Mouse (Mus musculus): Measurements from ENCODE around the gene Serpina1f. TPM values are rescaled to one million over a fixed set of nuclear protein-coding genes. Genes with fewer than 3 reads are reported as not detected.
"Not testable (repeated sequence)": the region's sequence is repeated elsewhere in the genome, so short reads cannot be mapped to it uniquely, and the experiment has no call there.

Serpina1f gene
- polyA plus RNA-seq, 1 experiment, result 214 TPM

DNA sequence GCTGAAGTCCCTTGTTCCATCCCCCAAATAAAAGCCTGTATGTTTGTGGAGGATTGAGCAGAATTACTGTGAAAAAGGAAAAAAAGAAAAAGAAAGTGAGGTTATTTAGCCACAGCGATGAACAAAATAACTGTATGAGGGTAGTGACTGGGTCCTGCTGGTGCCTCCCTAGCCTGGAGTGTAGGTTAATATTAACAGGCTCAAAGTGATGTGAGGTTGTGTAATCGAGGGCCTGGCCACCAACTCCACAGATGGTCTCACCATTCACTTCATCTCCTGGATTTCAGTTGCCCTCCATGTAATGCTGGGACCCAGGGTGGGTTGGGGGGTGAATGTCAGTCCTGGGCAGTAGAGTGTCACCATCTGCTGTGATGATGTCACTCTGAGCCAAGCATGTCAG, 13.6 kb downstream of the Serpina1f start:
- TF ChIP-seq POLR2A (IDR thresholded peaks at IDR 0.05; ENCODE audit: low read depth, low read length) (no peak), CTCF (conservative IDR thresholded peaks at IDR 0.05; ENCODE audit: insufficient read depth, insufficient read length, low read depth, low read length) (no peak)
- 29% methylated on average over 2 of the region's 2 CpGs for WGBS
- DNase-seq, result peak; percentile 47

DNA sequence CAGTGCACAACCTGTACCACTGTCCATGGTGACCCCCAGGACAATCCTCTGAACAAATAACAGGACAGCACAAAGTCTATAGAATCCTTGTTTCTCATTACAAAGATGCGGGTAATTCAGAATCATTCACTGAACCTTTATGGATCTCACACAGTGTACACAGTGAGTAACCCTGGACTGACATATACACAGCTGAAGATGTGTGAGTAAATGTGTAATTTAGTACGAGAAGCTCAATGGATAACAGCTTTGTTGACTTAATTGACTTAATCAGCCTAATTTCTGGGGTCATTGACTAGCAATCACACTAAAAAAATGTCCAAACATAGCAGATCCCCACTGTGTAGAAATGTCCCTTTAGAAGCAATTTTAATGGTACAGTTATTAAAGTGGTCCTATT, 14.2 kb downstream of the Serpina1f start:
- Histone ChIP-seq H3K27me3 (replicated peaks; ENCODE audit: control insufficient read depth, insufficient read depth, low read length) (no peaks in the 10 kb centered on the region), H3K4me3 (ENCODE audit: insufficient read depth, low read depth, low read length) (no peak overlapping the region), H3K4me1 (ENCODE audit: control insufficient read depth, insufficient read depth, low read length) (no peaks in the 10 kb centered on the region; the same call in 1 of the 2 replicates), H3K36me3 (ENCODE audit: control insufficient read depth, insufficient read depth, low read length) (no peaks in the 10 kb centered on the region), H3K27ac (ENCODE audit: insufficient read depth, low read depth, low read length) (no peak overlapping the region)
- DNase-seq, result no peak
- WGBS, result 62% methylated on average over 2 of the region's 2 CpGs
- no peak for TF ChIP-seq CTCF (conservative IDR thresholded peaks at IDR 0.05; ENCODE audit: insufficient read depth, insufficient read length, low read depth, low read length)
- TF ChIP-seq POLR2A (IDR thresholded peaks at IDR 0.05; ENCODE audit: low read depth, low read length), result no peak

More for the DNA sequence above, 13.6 kb downstream of the Serpina1f start:
- Histone ChIP-seq H3K36me3 (ENCODE audit: control insufficient read depth, insufficient read depth, low read length) (no peaks in the 10 kb centered on the region), H3K27ac (ENCODE audit: insufficient read depth, low read depth, low read length) (no peak overlapping the region), H3K4me1 (ENCODE audit: control insufficient read depth, insufficient read depth, low read length) (no peaks in the 10 kb centered on the region; the same call in 1 of the 2 replicates), H3K4me3 (ENCODE audit: insufficient read depth, low read depth, low read length) (no peak overlapping the region), H3K27me3 (replicated peaks; ENCODE audit: control insufficient read depth, insufficient read depth, low read length) (no peaks in the 10 kb centered on the region)

DNA sequence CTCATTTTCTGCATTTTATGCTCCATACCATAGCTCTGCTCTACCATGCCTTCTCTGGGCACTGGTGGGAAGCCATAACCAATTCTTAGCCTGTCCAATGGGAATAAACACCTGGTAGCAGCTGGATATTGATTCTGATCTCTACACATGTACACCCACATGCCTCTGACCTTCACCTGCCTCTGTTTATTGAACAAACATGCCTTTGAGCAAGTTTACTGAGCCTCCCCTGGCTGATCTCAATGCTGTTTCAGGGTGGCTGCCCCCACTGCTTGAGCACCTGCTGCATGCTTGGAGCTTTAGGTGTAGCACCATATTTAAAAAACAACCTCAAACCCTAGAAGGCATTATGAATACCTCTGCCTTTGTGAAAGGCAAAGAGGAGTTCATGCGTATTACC, 15.5 kb downstream of the Serpina1f start:
- not testable (repeated sequence) for DNase-seq; H3K4me1 ChIP-seq (ENCODE audit: control insufficient read depth, insufficient read depth, low read length); H3K27me3 ChIP-seq (replicated peaks; ENCODE audit: control insufficient read depth, insufficient read depth, low read length); H3K36me3 ChIP-seq (ENCODE audit: control insufficient read depth, insufficient read depth, low read length); H3K4me3 ChIP-seq (ENCODE audit: insufficient read depth, low read depth, low read length); H3K27ac ChIP-seq (ENCODE audit: insufficient read depth, low read depth, low read length)
- 97% methylated on average over 1 of the region's 1 CpGs for WGBS

DNA sequence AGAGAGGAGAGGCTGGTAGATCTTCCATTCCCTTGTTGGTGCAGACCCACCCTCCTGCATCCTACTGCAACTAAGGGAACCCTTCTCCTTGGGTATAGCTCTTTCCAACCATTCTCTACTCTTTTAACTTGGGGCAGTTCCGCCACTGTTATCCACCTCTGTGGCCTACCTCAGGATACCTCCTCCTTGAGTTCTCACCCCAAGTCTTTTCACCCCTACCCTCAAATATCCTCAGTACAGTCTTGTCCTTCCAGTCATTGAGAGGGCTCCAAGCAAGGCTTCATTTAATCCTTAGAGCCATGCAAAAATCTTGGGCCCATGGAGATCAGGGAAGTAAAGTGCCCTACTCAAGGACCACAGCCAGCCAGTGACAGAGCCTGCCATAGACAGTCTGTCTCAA, 19.3 kb downstream of the Serpina1f start, which contains the start of gene Serpina16:
Gene Serpina16, minus strand, starts transcription at position 101 of the 400 bp plus-strand sequence.
- H3K4me3 ChIP-seq (ENCODE audit: insufficient read depth, low read depth, low read length), result no peak within 1 kb of the TSS
- no peak within 1 kb of the TSS for H3K27ac ChIP-seq (ENCODE audit: insufficient read depth, low read depth, low read length)
- no peaks in the 10 kb centered on the region for H3K27me3 ChIP-seq (replicated peaks; ENCODE audit: control insufficient read depth, insufficient read depth, low read length)
- no peaks in the 10 kb centered on the region for H3K36me3 ChIP-seq (ENCODE audit: control insufficient read depth, insufficient read depth, low read length)
- H3K4me1 ChIP-seq (ENCODE audit: control insufficient read depth, insufficient read depth, low read length), result no peaks in the 10 kb centered on the region
- WGBS, result 93% methylated on average over 1 of the region's 1 CpGs
- no peak for DNase-seq
- no peak for TF ChIP-seq CTCF (conservative IDR thresholded peaks at IDR 0.05; ENCODE audit: insufficient read depth, insufficient read length, low read depth, low read length)
- TF ChIP-seq POLR2A (IDR thresholded peaks at IDR 0.05; ENCODE audit: low read depth, low read length), result no peak

DNA sequence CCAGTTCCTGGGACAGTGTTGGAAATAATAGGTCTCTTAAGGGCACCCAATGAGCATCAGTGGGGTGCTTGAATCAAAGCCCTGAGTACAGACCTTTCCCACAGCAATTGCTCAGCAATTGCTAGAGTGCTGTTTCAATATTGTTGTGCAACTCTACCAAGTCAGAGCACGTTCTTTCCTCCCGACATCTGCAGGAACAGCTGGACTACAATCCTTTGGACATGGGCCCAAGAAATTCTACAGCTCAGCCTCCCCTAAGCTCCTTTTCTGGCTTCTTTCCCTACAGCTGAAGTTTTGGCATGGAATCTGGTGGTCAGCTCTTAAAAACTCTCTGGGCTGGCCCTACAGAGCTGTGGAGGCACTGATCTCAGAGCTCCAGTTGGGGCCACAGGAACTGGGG, 22.1 kb downstream of the Serpina1f start:
- H3K4me3 ChIP-seq (ENCODE audit: insufficient read depth, low read depth, low read length), result no peak overlapping the region
- no peaks in the 10 kb centered on the region for H3K36me3 ChIP-seq (ENCODE audit: control insufficient read depth, insufficient read depth, low read length)
- WGBS, result 55% methylated on average over 2 of the region's 2 CpGs
- DNase-seq, result no peak
- no peaks in the 10 kb centered on the region for H3K4me1 ChIP-seq (ENCODE audit: control insufficient read depth, insufficient read depth, low read length)
- H3K27me3 ChIP-seq (replicated peaks; ENCODE audit: control insufficient read depth, insufficient read depth, low read length), result no peaks in the 10 kb centered on the region
- no peak for TF ChIP-seq CTCF (conservative IDR thresholded peaks at IDR 0.05; ENCODE audit: insufficient read depth, insufficient read length, low read depth, low read length)
- no peak for TF ChIP-seq POLR2A (IDR thresholded peaks at IDR 0.05; ENCODE audit: low read depth, low read length)
- H3K27ac ChIP-seq (ENCODE audit: insufficient read depth, low read depth, low read length), result no peak overlapping the region

DNA sequence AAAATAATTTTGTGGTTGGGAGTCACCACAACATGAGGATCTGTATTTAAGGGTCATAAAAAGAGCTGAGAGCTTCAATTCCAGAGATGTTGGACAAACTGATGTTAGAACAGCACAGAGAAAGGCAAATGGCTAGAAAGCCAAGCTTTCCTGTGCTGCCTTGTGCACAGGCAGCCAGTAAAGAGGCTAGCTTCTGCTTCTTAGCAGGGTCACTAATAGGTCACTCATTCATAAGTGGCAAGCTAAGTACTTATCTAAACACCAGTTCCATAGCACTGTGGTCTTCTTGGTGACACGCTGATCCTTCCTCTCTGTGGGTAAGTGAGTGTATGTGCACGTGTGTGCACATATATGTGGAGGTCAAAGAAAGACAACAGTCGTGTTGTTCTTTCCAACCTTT, 23.8 kb downstream of the Serpina1f start:
- no peak for DNase-seq
- H3K27ac ChIP-seq (ENCODE audit: insufficient read depth, low read depth, low read length), result no peak overlapping the region
- H3K4me1 ChIP-seq (ENCODE audit: control insufficient read depth, insufficient read depth, low read length), result no peaks in the 10 kb centered on the region
- TF ChIP-seq POLR2A (IDR thresholded peaks at IDR 0.05; ENCODE audit: low read depth, low read length) (no peak), CTCF (conservative IDR thresholded peaks at IDR 0.05; ENCODE audit: insufficient read depth, insufficient read length, low read depth, low read length) (no peak)
- WGBS, result 83% methylated on average over 3 of the region's 3 CpGs
- no peaks in the 10 kb centered on the region for H3K36me3 ChIP-seq (ENCODE audit: control insufficient read depth, insufficient read depth, low read length)
- no peaks in the 10 kb centered on the region for H3K27me3 ChIP-seq (replicated peaks; ENCODE audit: control insufficient read depth, insufficient read depth, low read length)
- H3K4me3 ChIP-seq (ENCODE audit: insufficient read depth, low read depth, low read length), result no peak overlapping the region

DNA sequence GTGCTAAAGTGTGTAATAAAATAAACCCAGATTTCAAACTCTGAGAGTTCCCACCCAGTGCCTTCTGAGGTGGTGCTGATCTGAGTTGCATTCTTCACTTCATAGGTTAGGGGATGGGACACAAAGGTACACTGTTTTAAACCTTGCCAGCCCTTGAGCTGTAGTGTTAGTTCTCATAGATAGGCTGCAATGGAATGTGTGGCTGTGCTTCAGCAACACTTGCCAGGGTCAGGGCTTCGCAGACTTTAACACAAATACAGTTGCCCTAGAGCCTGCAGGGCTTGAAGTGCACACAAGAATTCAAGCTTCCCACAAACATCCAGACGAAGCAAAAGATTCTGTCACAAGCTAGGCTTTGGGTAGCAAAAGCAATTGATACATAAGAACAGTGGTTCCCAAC, 24.4 kb downstream of the Serpina1f start:
- 56% methylated on average over 2 of the region's 2 CpGs for WGBS
- DNase-seq, result no peak
- Histone ChIP-seq H3K27ac (ENCODE audit: insufficient read depth, low read depth, low read length) (no peak overlapping the region), H3K4me3 (ENCODE audit: insufficient read depth, low read depth, low read length) (no peak overlapping the region), H3K36me3 (ENCODE audit: control insufficient read depth, insufficient read depth, low read length) (no peaks in the 10 kb centered on the region), H3K27me3 (replicated peaks; ENCODE audit: control insufficient read depth, insufficient read depth, low read length) (no peaks in the 10 kb centered on the region), H3K4me1 (ENCODE audit: control insufficient read depth, insufficient read depth, low read length) (no peaks in the 10 kb centered on the region)
- TF ChIP-seq POLR2A (IDR thresholded peaks at IDR 0.05; ENCODE audit: low read depth, low read length) (no peak), CTCF (conservative IDR thresholded peaks at IDR 0.05; ENCODE audit: insufficient read depth, insufficient read length, low read depth, low read length) (no peak)

DNA sequence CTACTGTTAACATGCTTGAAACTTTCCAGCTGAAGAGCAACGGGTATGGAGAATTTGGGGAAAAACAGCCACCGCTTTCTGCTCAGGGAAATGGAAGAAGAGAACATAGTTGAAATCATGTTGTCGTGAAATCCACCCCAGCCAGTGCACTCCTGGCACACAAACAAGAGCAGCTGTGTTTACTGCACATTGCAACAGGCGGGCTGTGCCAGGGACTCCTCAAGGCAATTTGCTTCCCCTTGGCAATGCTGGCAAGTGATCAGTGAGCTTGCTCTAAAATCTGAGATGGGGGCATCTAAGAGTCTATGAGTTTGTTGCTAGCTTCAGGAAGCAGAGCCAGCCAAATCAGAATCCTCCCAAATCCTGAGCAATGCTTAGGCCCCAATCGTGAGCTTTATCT, 25.0 kb downstream of the Serpina1f start:
- Histone ChIP-seq H3K4me1 (ENCODE audit: control insufficient read depth, insufficient read depth, low read length) (no peaks in the 10 kb centered on the region), H3K27me3 (replicated peaks; ENCODE audit: control insufficient read depth, insufficient read depth, low read length) (no peaks in the 10 kb centered on the region), H3K4me3 (ENCODE audit: insufficient read depth, low read depth, low read length) (no peak overlapping the region), H3K36me3 (ENCODE audit: control insufficient read depth, insufficient read depth, low read length) (no peaks in the 10 kb centered on the region), H3K27ac (ENCODE audit: insufficient read depth, low read depth, low read length) (no peak overlapping the region)
- TF ChIP-seq CTCF (conservative IDR thresholded peaks at IDR 0.05; ENCODE audit: insufficient read depth, insufficient read length, low read depth, low read length), result no peak
- no peak for TF ChIP-seq POLR2A (IDR thresholded peaks at IDR 0.05; ENCODE audit: low read depth, low read length)
- DNase-seq, result no peak
- 89% methylated on average over 5 of the region's 5 CpGs for WGBS

Measured in kidney, adult 2 months (tissue).